Mouse (Mus musculus) testis, adult 2 months (tissue): Measurements from ENCODE around the gene Whamm.

Experiments
- CTCF ChIP-seq: fragments of 200-500 bp; IDR thresholded peaks from 2 replicates; pipeline ENCODE4 v1.5.1; 2012; ENCODE audit warnings: low read depth, mild to moderate bottlenecking, inconsistent platforms, low read length, moderate library complexity; ENCODE audit not compliant: control insufficient read depth, insufficient read depth, insufficient replicate concordance
- POLR2A ChIP-seq: fragments of 200-500 bp; IDR thresholded peaks from 2 replicates; pipeline ENCODE4 v1.6.1; 2012; ENCODE audit warnings: low read depth, mild to moderate bottlenecking, inconsistent platforms, low read length, moderate library complexity; ENCODE audit not compliant: control insufficient read depth

- TF ChIP-seq POLR2A (no peak), CTCF (no peak)
Measured at GRCm38 (mm10) chr7:81579312-81579711, 8.2 kb downstream of the Whamm start.
